In the genomic region with DNA sequence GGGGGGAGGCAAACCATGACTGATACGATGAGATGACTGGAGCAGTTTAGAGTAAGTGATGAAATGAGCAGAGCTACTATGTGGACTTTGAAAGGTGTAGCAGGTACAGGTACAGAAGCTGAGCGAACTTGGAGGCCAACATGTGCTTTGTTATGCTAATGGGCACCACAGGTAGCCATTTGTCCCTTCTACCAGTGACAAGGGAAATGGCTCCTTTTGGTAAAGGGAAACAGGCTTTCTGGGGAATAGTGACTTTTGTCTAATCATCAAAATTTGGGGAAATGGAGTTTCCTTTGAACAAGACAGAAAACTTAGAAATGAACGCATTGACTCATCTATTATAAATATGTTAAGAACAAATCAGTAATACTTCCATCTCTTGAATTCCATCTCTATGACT, we compare ENCODE assay signal across 30 mouse cellular contexts.
"Had no signal": no experiment of that assay in that cellular context is flagged by ENCODE, and none has a peak within 500 bp of the region (broad histone marks: within the 10 kb centered on the region; RNA-seq: fewer than 3 reads in every experiment).

No protein-coding gene starts in this region.

- H3K27me3 ChIP-seq: limb, embryonic 12.5 days; limb, embryonic 13.5 days; limb, embryonic 15.5 days; liver, embryonic 12.5 days; liver, embryonic 13.5 days; liver, embryonic 15.5 days; lung, embryonic 15.5 days; midbrain, embryonic 12.5 days; midbrain, embryonic 13.5 days; neural tube, embryonic 12.5 days had no signal

- H3K4me1 ChIP-seq: limb, embryonic 10.5 days; limb, embryonic 12.5 days; limb, embryonic 13.5 days; limb, embryonic 15.5 days; liver, embryonic 12.5 days; liver, embryonic 13.5 days; liver, embryonic 15.5 days; lung, embryonic 15.5 days; midbrain, embryonic 10.5 days; midbrain, embryonic 12.5 days; midbrain, embryonic 13.5 days; neural tube, embryonic 12.5 days had no signal

- H3K4me3 ChIP-seq: limb, embryonic 10.5 days; limb, embryonic 12.5 days; limb, embryonic 13.5 days; limb, embryonic 15.5 days; liver, embryonic 12.5 days; liver, embryonic 13.5 days; liver, embryonic 15.5 days; lung, embryonic 15.5 days; megakaryocyte, embryonic 14.5 days; midbrain, embryonic 10.5 days; midbrain, embryonic 12.5 days; midbrain, embryonic 13.5 days; myocyte; neural tube, embryonic 12.5 days had no signal

- H3K27ac ChIP-seq: limb, embryonic 10.5 days; limb, embryonic 12.5 days; limb, embryonic 13.5 days; limb, embryonic 15.5 days; liver, embryonic 12.5 days; liver, embryonic 13.5 days; liver, embryonic 14.5 days; liver, embryonic 15.5 days; lung, embryonic 15.5 days; macrophage; midbrain, embryonic 10.5 days; midbrain, embryonic 12.5 days; midbrain, embryonic 13.5 days; neural tube, embryonic 12.5 days had no signal

- ATAC-seq: liver, embryonic 12.5 days; liver, postnatal 0 days; lung, postnatal 0 days; midbrain, embryonic 13.5 days had no signal

- H3K9ac ChIP-seq: limb, embryonic 12.5 days; limb, embryonic 13.5 days; limb, embryonic 15.5 days; liver, embryonic 12.5 days; liver, embryonic 13.5 days; liver, embryonic 14.5 days; liver, embryonic 15.5 days; liver, postnatal 0 days; lung, embryonic 14.5 days; lung, embryonic 15.5 days; midbrain, embryonic 12.5 days; midbrain, embryonic 13.5 days; neural tube, embryonic 12.5 days had no signal

- H3K36me3 ChIP-seq: limb, embryonic 10.5 days; limb, embryonic 12.5 days; limb, embryonic 13.5 days; limb, embryonic 15.5 days; liver, embryonic 12.5 days; liver, embryonic 13.5 days; liver, embryonic 15.5 days; lung, embryonic 15.5 days; midbrain, embryonic 10.5 days; midbrain, embryonic 12.5 days; midbrain, embryonic 13.5 days; neural tube, embryonic 12.5 days had no signal

- DNase-seq: left cerebral cortex, postnatal 4 days; liver; liver, embryonic 13.5 days; liver, postnatal 0 days; lung, adult 18-20 months; lung, adult 2 months; lung, embryonic 14.5 days; lung, postnatal 10 days; lung, postnatal 14 days; lung, postnatal 36 days; lung, postnatal 4 days; midbrain, embryonic 14.5 days had no signal

- H3K9me3 ChIP-seq: limb, embryonic 10.5 days; limb, embryonic 12.5 days; limb, embryonic 13.5 days; limb, embryonic 15.5 days; liver, embryonic 12.5 days; liver, embryonic 13.5 days; liver, embryonic 15.5 days; lung, embryonic 15.5 days; midbrain, embryonic 10.5 days; midbrain, embryonic 12.5 days; midbrain, embryonic 13.5 days; neural tube, embryonic 12.5 days had no signal

- H3K4me2 ChIP-seq: limb, embryonic 12.5 days; limb, embryonic 13.5 days; limb, embryonic 15.5 days; liver, embryonic 11.5 days; liver, embryonic 12.5 days; liver, embryonic 13.5 days; liver, embryonic 15.5 days; lung, embryonic 14.5 days; lung, embryonic 15.5 days; midbrain, embryonic 11.5 days; midbrain, embryonic 12.5 days; midbrain, embryonic 13.5 days; neural tube, embryonic 12.5 days had no signal
